ENCODE assay signal across 8 mouse cellular contexts in genomic region chrX:98380247-98380905, GRCm38 (mm10).
DNase-seq lines count a peak whose midpoint lies in the region; ATAC-seq and TF ChIP-seq lines count a peak whose summit lies in the region.

No protein-coding gene starts in this region.

- peak; percentile 54 to 80 for DNase-seq in adrenal gland, adult (ENCODE audit: inconsistent age in 2 of 2, low spot score in 1 of 2)
- no peak for DNase-seq in adrenal gland, postnatal 4 days (ENCODE audit: low spot score in 2 of 2)
- DNase-seq in right cerebral cortex, postnatal 4 days, result peak; percentile 1
- DNase-seq in right cerebral cortex, postnatal 25 days, result no peak
- DNase-seq in lung, adult 2 months, result peak; percentile 6
- no peak for DNase-seq in T-cell, adult 2 months (ENCODE audit: low spot score)

- TF ChIP-seq CTCF in lung, adult 2 months (IDR thresholded peaks at IDR 0.05; ENCODE audit: insufficient read depth, low read length), result 0 out of 2 replicates have a peak, but pooled peaks have one; percentile 10

- H3K4me1 ChIP-seq in heart, embryonic 16.5 days (ENCODE audit: control insufficient read depth, insufficient read depth, low read length), result no peaks in the 10 kb centered on the region
- H3K4me1 ChIP-seq in lung, adult 2 months (ENCODE audit: control insufficient read depth, insufficient read depth, low read length), result no peaks in the 10 kb centered on the region

- no peaks in the 10 kb centered on the region for H3K9me3 ChIP-seq in heart, embryonic 16.5 days (replicated peaks; ENCODE audit: control insufficient read depth, low read length)

- TF ChIP-seq POLR2A in lung, adult 2 months (IDR thresholded peaks at IDR 0.05; ENCODE audit: borderline replicate concordance, extremely low read depth, low read depth, low read length), result no peak

- 36% methylated on average over 7 of the region's 7 CpGs for WGBS in heart, embryonic 16.5 days
- 49% methylated on average over 7 of the region's 7 CpGs for WGBS in lung, adult 2 months

- H3K27me3 ChIP-seq in heart, embryonic 16.5 days (ENCODE audit: control insufficient read depth, insufficient read depth, low read length), result no peaks in the 10 kb centered on the region

- H3K4me2 ChIP-seq in heart, embryonic 16.5 days (ENCODE audit: low read depth, low read length), result peak overlapping the region; percentile 37

- no peak overlapping the region for H3K9ac ChIP-seq in heart, embryonic 16.5 days (ENCODE audit: low read length)

- H3K27ac ChIP-seq in heart, embryonic 16.5 days (ENCODE audit: low read length), result peak overlapping the region; percentile 80

- no peaks in the 10 kb centered on the region for H3K36me3 ChIP-seq in heart, embryonic 16.5 days (ENCODE audit: control insufficient read depth, insufficient read depth)

- ATAC-seq in heart, embryonic 16.5 days (replicated peaks; ENCODE audit: extremely low read depth, insufficient read depth, low FRiP score), result peak; percentile 89
- no peak for ATAC-seq in erythroid progenitor cell, adult 5-6 weeks (replicated peaks; ENCODE audit: low FRiP score, poor library complexity, severe bottlenecking)

- H3K4me3 ChIP-seq in heart, embryonic 16.5 days (ENCODE audit: low read length), result no peak overlapping the region
- H3K4me3 ChIP-seq in lung, adult 2 months (replicated peaks; ENCODE audit: extremely low read depth, low read depth, low read length), result no peak overlapping the region

Comparison
In these comparisons a context has a peak if more than half of its experiments do, and no peak if none do; other contexts are left out.
1. DNase-seq: peak in adrenal gland, adult (2 of 2), right cerebral cortex, postnatal 4 days (single experiment) and lung, adult 2 months (single experiment); none in adrenal gland, postnatal 4 days (0 of 2), right cerebral cortex, postnatal 25 days (single experiment) and T-cell, adult 2 months (single experiment).